Mouse (Mus musculus) liver, postnatal 0 days (tissue): ENCODE measurements around the gene Armc8. TPM values are rescaled to one million over a fixed set of nuclear protein-coding genes. Genes with fewer than 3 reads are reported as not detected.
"Not testable (repeated sequence)": the region's sequence is repeated elsewhere in the genome, so short reads cannot be mapped to it uniquely, and the experiment has no call there.

Source experiments
- ATAC-seq: fragments of 200-750 bp; cut with Nextera tagmentation; 2 replicates; pipeline ENCODE4 v1.8.0; 2017; ENCODE audit warnings: mild to moderate bottlenecking, moderate library complexity
- DNase-seq: peaks from one replicate; pipeline ENCODE4 v3.0.0-alpha.2; 2016
- H3K27ac ChIP-seq: fragments of 300-500 bp; sonication (generic); 2 replicates; pipeline ENCODE4 v1.5.1; 2014; ENCODE audit warnings: antibody characterized with exemption, moderate library complexity, mild to moderate bottlenecking, low read depth
- H3K27me3 ChIP-seq: fragments of 300-500 bp; sonication (generic); 2 replicates; pipeline ENCODE4 v1.6.1; 2014; ENCODE audit warnings: low read length, control low read depth, mixed read lengths; ENCODE audit not compliant: insufficient read depth
- H3K36me3 ChIP-seq: fragments of 300-500 bp; sonication (generic); replicated peaks from 2 replicates; pipeline ENCODE4 v1.6.1; 2014; ENCODE audit warnings: mild to moderate bottlenecking, control low read depth, low read length, moderate library complexity, mixed read lengths; ENCODE audit not compliant: insufficient read depth
- H3K4me1 ChIP-seq: fragments of 300-500 bp; sonication (generic); 2 replicates; pipeline ENCODE4 v1.6.1; 2014; ENCODE audit warnings: antibody characterized with exemption, mild to moderate bottlenecking, control low read depth; ENCODE audit not compliant: insufficient read depth
- H3K4me2 ChIP-seq: fragments of 300-500 bp; sonication (generic); 2 replicates; pipeline ENCODE4 v1.6.1; 2014; ENCODE audit warnings: low read depth, mild to moderate bottlenecking, low read length, moderate library complexity, mixed read lengths
- H3K4me3 ChIP-seq: fragments of 300-500 bp; sonication (generic); 2 replicates; pipeline ENCODE4 v1.5.1; 2014; ENCODE audit warnings: low read depth, low read length
- H3K9ac ChIP-seq: fragments of 300-500 bp; sonication (generic); replicated peaks from 2 replicates; pipeline ENCODE4 v1.6.1; 2014; ENCODE audit warnings: mild to moderate bottlenecking, moderate library complexity
- H3K9me3 ChIP-seq: fragments of 300-500 bp; sonication (generic); 2 replicates; pipeline ENCODE4 v1.6.1; 2016; ENCODE audit warnings: mild to moderate bottlenecking, control low read depth, low read length, mixed read lengths
- CTCF ChIP-seq: sonication (generic); IDR thresholded peaks from 2 replicates; pipeline ENCODE4 v1.5.1; 2016; ENCODE audit warnings: antibody characterized with exemption, low read depth
- EP300 ChIP-seq: IDR thresholded peaks from 2 replicates; pipeline ENCODE4 v1.6.1; 2016; ENCODE audit warnings: antibody characterized with exemption, low read depth, mild to moderate bottlenecking
- WGBS: fragments of 180-500 bp; shearing (Covaris S2); extraction: QIAGEN DNeasy Blood & Tissue Kit; methylation state at CpG from one replicate; pipeline ENCODE4 v1.1.7; 2014; ENCODE audit not compliant: insufficient replicate concordance; 5-methylcytosine and 5-hydroxymethylcytosine counted together
- polyA plus RNA-seq: library from polyadenylated mRNA; unstranded; fragments of >200 nt; fragmentation: Nextera tagmentation; extraction: Ambion mirVana; gene quantifications from 2 replicates; pipeline ENCODE4 v1.2.1, GENCODE M21; 2015

Armc8 gene
- 6.6 and 7.9 TPM in 2 replicates for polyA plus RNA-seq

GRCm38 (mm10) chr9:99568347-99569070 is at the start of gene Armc8:
TSS of gene Armc8 (minus strand) at chr9:99568899.
- Histone ChIP-seq H3K4me2 (peak within 1 kb of the TSS; percentile 83), H3K9me3 (no peaks in the 10 kb centered on the region), H3K4me1 (peaks cover 14% of the 10 kb centered on the region), H3K27me3 (no peaks in the 10 kb centered on the region), H3K27ac (peak within 1 kb of the TSS; percentile 92), H3K9ac (peak within 1 kb of the TSS; percentile 84), H3K4me3 (peak within 1 kb of the TSS; percentile 82), H3K36me3 (no peaks in the 10 kb centered on the region)
- TF ChIP-seq EP300 (0 out of 2 replicates have a peak, but pooled peaks have one; percentile 43), CTCF (peak; percentile 13; the same call in 1 of the 2 replicates)
- ATAC-seq = peak; percentile 94
- DNase-seq = peak; percentile 94
- WGBS = 0% methylated on average over 52 of the region's 70 CpGs

GRCm38 (mm10) chr9:99612202-99612601 is 43.5 kb upstream of the Armc8 start, which contains the start of gene A4gnt:
TSS of gene A4gnt (plus strand) at chr9:99612502.
- DNase-seq (no peak), ATAC-seq (no peak)
- H3K4me3 ChIP-seq = no peak within 1 kb of the TSS
- H3K4me1 ChIP-seq = no peaks in the 10 kb centered on the region
- H3K36me3 ChIP-seq = no peaks in the 10 kb centered on the region
- H3K27me3 ChIP-seq = no peaks in the 10 kb centered on the region
- no peak within 1 kb of the TSS for H3K27ac ChIP-seq
- H3K9me3 ChIP-seq = no peaks in the 10 kb centered on the region
- no peak within 1 kb of the TSS for H3K9ac ChIP-seq
- H3K4me2 ChIP-seq = no peak within 1 kb of the TSS
- 27% methylated on average over 2 of the region's 2 CpGs for WGBS
- no peak for TF ChIP-seq EP300
- no peak for TF ChIP-seq CTCF

GRCm38 (mm10) chr9:99603566-99603965 is 34.9 kb upstream of the Armc8 start:
- Histone ChIP-seq H3K4me2 (no peak overlapping the region), H3K36me3 (no peaks in the 10 kb centered on the region), H3K27me3 (no peaks in the 10 kb centered on the region), H3K4me1 (no peaks in the 10 kb centered on the region), H3K9ac (no peak overlapping the region), H3K9me3 (no peaks in the 10 kb centered on the region), H3K27ac (no peak overlapping the region), H3K4me3 (no peak overlapping the region)
- DNase-seq (no peak), ATAC-seq (no peak)
- 75% methylated on average over 2 of the region's 2 CpGs for WGBS
- TF ChIP-seq CTCF = no peak
- TF ChIP-seq EP300 = no peak

GRCm38 (mm10) chr9:99599127-99599526 is 30.4 kb upstream of the Armc8 start:
- DNase-seq, H3K9ac ChIP-seq: not testable (repeated sequence)

GRCm38 (mm10) chr9:99591144-99591543 is 22.4 kb upstream of the Armc8 start:
- TF ChIP-seq CTCF = no peak
- no peak for TF ChIP-seq EP300
- H3K4me2 ChIP-seq = no peak overlapping the region
- H3K4me3 ChIP-seq = no peak overlapping the region
- no peak overlapping the region for H3K27ac ChIP-seq
- no peak overlapping the region for H3K9ac ChIP-seq
- H3K36me3 ChIP-seq = no peaks in the 10 kb centered on the region
- WGBS = 50% methylated on average over 8 of the region's 8 CpGs
- no peaks in the 10 kb centered on the region for H3K27me3 ChIP-seq
- no peaks in the 10 kb centered on the region for H3K4me1 ChIP-seq
- ATAC-seq (no peak), DNase-seq (no peak)
- H3K9me3 ChIP-seq = no peaks in the 10 kb centered on the region

More at GRCm38 (mm10) chr9:99599127-99599526, 30.4 kb upstream of the Armc8 start:
- H3K27me3 ChIP-seq, H3K4me1 ChIP-seq, H3K4me2 ChIP-seq, H3K36me3 ChIP-seq, H3K9me3 ChIP-seq, H3K4me3 ChIP-seq, ATAC-seq, H3K27ac ChIP-seq: not testable (repeated sequence)
- WGBS = 74% methylated on average over 6 of the region's 6 CpGs

- H3K36me3 ChIP-seq = peaks cover 14% of the 10 kb centered on the region
- no peak overlapping the region for H3K27ac ChIP-seq
- WGBS = 26% methylated on average over 8 of the region's 8 CpGs
- H3K27me3 ChIP-seq = no peaks in the 10 kb centered on the region
- H3K9me3 ChIP-seq = no peaks in the 10 kb centered on the region
- DNase-seq (peak; percentile 70), ATAC-seq (no peak)
- TF ChIP-seq EP300 = no peak
- TF ChIP-seq CTCF = peak; percentile 91
- no peak overlapping the region for H3K9ac ChIP-seq
- no peak overlapping the region for H3K4me3 ChIP-seq
- H3K4me1 ChIP-seq = no peaks in the 10 kb centered on the region
- H3K4me2 ChIP-seq = no peak overlapping the region
These were observed 19.0 kb upstream of the Armc8 start for GRCm38 (mm10) chr9:99587505-99588202.
